Mouse (Mus musculus): ENCODE data around the gene Qpctl. TPM values are rescaled to one million over a fixed set of nuclear protein-coding genes. Genes with fewer than 3 reads are reported as not detected.
"Not testable (repeated sequence)": the region's sequence is repeated elsewhere in the genome, so short reads cannot be mapped to it uniquely, and the experiment has no call there.

The Qpctl gene
- polyA plus RNA-seq, 1 experiment from 2014 or later = 22.5 TPM

GRCm38 (mm10) chr7:19160115-19160514 is 11.0 kb upstream of the Qpctl start:
- H3K9me3 ChIP-seq = no peaks in the 10 kb centered on the region
- H3K9ac ChIP-seq (replicated peaks) = peak overlapping the region; percentile 52; the same call in 1 of the 2 replicates
- peak overlapping the region; percentile 36 for H3K4me3 ChIP-seq (replicated peaks)
- WGBS = 1% methylated on average over 20 of the region's 20 CpGs
- H3K4me1 ChIP-seq (replicated peaks) = peaks cover 39% of the 10 kb centered on the region
- H3K27ac ChIP-seq = no peak overlapping the region
- H3K36me3 ChIP-seq = peaks cover 9% of the 10 kb centered on the region
- peak overlapping the region; percentile 57 for H3K4me2 ChIP-seq (replicated peaks)
- peak; percentile 7; the same call in 1 of the 2 replicates for ATAC-seq
- peaks cover 50% of the 10 kb centered on the region for H3K27me3 ChIP-seq

DNA sequence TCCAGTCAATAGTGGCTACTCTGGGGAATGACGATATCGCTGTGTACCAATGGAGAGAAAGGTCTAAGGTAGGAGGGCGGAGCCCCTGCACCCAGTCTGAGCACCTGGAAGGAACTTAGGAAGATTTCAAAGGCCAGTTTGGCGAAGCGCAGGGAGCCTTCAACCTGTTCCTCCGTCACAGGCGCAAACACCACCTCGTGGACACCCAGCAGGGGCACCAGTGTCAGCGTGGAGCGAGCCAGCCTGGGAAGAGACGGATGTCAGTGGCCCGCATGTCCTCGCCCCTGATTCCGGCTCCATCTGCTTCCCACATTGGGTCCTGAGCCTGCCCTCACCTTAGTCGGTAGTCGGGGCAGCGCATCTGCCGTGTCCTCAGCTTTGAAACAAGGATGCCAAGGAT is 10.3 kb upstream of the Qpctl start:
- no peak for ATAC-seq
- no peak overlapping the region; the same call in 1 of the 2 replicates for H3K9ac ChIP-seq (replicated peaks)
- peaks cover 32% of the 10 kb centered on the region for H3K4me1 ChIP-seq (replicated peaks)
- peaks cover 43% of the 10 kb centered on the region for H3K27me3 ChIP-seq
- peak overlapping the region; percentile 57 for H3K4me2 ChIP-seq (replicated peaks)
- no peak overlapping the region for H3K27ac ChIP-seq
- H3K9me3 ChIP-seq = no peaks in the 10 kb centered on the region
- WGBS = 16% methylated on average over 18 of the region's 18 CpGs
- H3K4me3 ChIP-seq (replicated peaks) = no peak overlapping the region
- H3K36me3 ChIP-seq = peaks cover 15% of the 10 kb centered on the region

DNA sequence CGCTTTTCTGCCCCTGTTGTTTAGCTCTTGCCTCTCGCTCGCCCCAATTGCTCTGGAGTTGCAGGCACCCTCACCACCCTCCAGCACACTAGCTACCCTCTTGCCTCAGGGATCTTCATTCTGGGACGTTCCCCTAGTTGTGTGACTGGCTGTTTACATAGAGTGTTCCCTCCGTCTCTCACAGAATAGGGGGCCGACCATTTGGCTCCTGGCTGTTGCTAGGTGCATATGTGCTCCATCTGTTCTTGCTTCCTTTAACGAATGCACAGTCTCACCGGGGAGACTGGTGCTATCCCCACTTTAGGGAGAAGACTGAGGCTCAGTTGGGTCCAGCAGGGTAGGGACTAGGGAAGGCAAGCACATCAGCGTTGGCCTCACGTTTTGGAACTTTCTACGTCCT is 9.5 kb upstream of the Qpctl start:
- no peak overlapping the region for H3K4me3 ChIP-seq (replicated peaks)
- no peak overlapping the region for H3K9ac ChIP-seq (replicated peaks)
- peaks cover 35% of the 10 kb centered on the region for H3K27me3 ChIP-seq
- H3K27ac ChIP-seq = no peak overlapping the region
- H3K36me3 ChIP-seq = peaks cover 21% of the 10 kb centered on the region
- H3K4me1 ChIP-seq (replicated peaks) = peaks cover 25% of the 10 kb centered on the region
- ATAC-seq = no peak
- no peaks in the 10 kb centered on the region for H3K9me3 ChIP-seq
- no peak overlapping the region for H3K4me2 ChIP-seq (replicated peaks)
- WGBS = 69% methylated on average over 11 of the region's 11 CpGs

GRCm38 (mm10) chr7:19157160-19157800 is 8.2 kb upstream of the Qpctl start:
- peaks cover 25% of the 10 kb centered on the region for H3K4me1 ChIP-seq (replicated peaks)
- ATAC-seq = peak; percentile 82
- H3K27me3 ChIP-seq = peaks cover 25% of the 10 kb centered on the region
- peak overlapping the region; percentile 17 for H3K4me3 ChIP-seq (replicated peaks)
- peaks cover 34% of the 10 kb centered on the region for H3K36me3 ChIP-seq
- H3K9me3 ChIP-seq = no peaks in the 10 kb centered on the region
- WGBS = 6% methylated on average over 30 of the region's 30 CpGs
- peak overlapping the region; percentile 49 for H3K4me2 ChIP-seq (replicated peaks)
- H3K9ac ChIP-seq (replicated peaks) = peak overlapping the region; percentile 60
- peak overlapping the region; percentile 80 for H3K27ac ChIP-seq

GRCm38 (mm10) chr7:19155825-19156475 is 6.9 kb upstream of the Qpctl start:
- Histone ChIP-seq H3K9ac (replicated peaks) (no peak overlapping the region), H3K9me3 (no peaks in the 10 kb centered on the region), H3K4me3 (replicated peaks) (no peak overlapping the region), H3K27me3 (peaks cover 24% of the 10 kb centered on the region), H3K4me2 (replicated peaks) (no peak overlapping the region), H3K36me3 (peaks cover 47% of the 10 kb centered on the region), H3K4me1 (replicated peaks) (peaks cover 29% of the 10 kb centered on the region), H3K27ac (no peak overlapping the region)
- no peak for ATAC-seq
- 66% methylated on average over 13 of the region's 13 CpGs for WGBS

DNA sequence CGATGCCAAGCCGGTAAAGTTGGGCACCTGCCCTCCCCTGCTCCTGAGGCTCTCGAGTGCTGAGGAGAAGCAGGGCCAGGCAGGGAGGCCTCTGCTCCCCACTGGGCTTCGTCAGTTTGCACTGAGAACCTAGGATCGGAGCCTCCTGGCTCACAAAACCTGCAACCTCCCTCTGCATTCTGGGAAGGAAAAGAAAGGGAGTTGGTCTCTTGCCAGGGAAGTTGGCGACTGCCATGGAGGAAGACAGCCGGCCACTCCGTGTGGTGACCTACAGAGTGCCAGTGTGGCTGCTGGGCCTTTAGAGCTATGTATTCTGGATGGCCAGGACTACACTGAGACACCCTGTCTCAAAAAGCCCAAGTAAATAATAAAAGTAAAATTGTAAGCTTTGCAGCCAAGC is 5.7 kb upstream of the Qpctl start:
- Histone ChIP-seq H3K4me2 (replicated peaks) (no peak overlapping the region), H3K9me3 (no peaks in the 10 kb centered on the region), H3K4me3 (replicated peaks) (no peak overlapping the region), H3K36me3 (peaks cover 47% of the 10 kb centered on the region), H3K9ac (replicated peaks) (no peak overlapping the region), H3K27me3 (peaks cover 13% of the 10 kb centered on the region), H3K27ac (no peak overlapping the region), H3K4me1 (replicated peaks) (peaks cover 32% of the 10 kb centered on the region)
- ATAC-seq = no peak
- WGBS = 83% methylated on average over 8 of the region's 8 CpGs

- not testable (repeated sequence) for H3K9me3 ChIP-seq, ATAC-seq, H3K27ac ChIP-seq, H3K27me3 ChIP-seq
- Histone ChIP-seq H3K9ac (replicated peaks) (peak overlapping the region; percentile 71; the same call in 1 of the 2 replicates), H3K4me3 (replicated peaks) (peak overlapping the region; percentile 65; the same call in 1 of the 2 replicates), H3K4me2 (replicated peaks) (peak overlapping the region; percentile 83), H3K36me3 (peaks cover 47% of the 10 kb centered on the region), H3K4me1 (replicated peaks) (peaks cover 30% of the 10 kb centered on the region)
- 93% methylated on average over 10 of the region's 10 CpGs for WGBS
Observed at GRCm38 (mm10) chr7:19151121-19151520, 2.0 kb upstream of the Qpctl start.

- peak within 1 kb of the TSS; percentile 65 for H3K4me3 ChIP-seq (replicated peaks)
- H3K9me3 ChIP-seq = no peaks in the 10 kb centered on the region
- ATAC-seq = peak; percentile 89
- peak within 1 kb of the TSS; percentile 83 for H3K4me2 ChIP-seq (replicated peaks)
- H3K27ac ChIP-seq = peak within 1 kb of the TSS; percentile 87
- peak within 1 kb of the TSS; percentile 71 for H3K9ac ChIP-seq (replicated peaks)
- H3K36me3 ChIP-seq = peaks cover 34% of the 10 kb centered on the region
- peaks cover 30% of the 10 kb centered on the region for H3K4me1 ChIP-seq (replicated peaks)
- WGBS = under 1% methylated on average over 24 of the region's 24 CpGs
- H3K27me3 ChIP-seq = no peaks in the 10 kb centered on the region
Observed at GRCm38 (mm10) chr7:19149626-19150025, 535 bp upstream of the Qpctl start, which contains the start of gene Snrpd2. Snrpd2 (plus strand) TSS chr7:19149722.

GRCm38 (mm10) chr7:19148180-19148874 is 764 bp downstream of the Qpctl start:
- 14% methylated on average over 20 of the region's 20 CpGs for WGBS

GRCm38 (mm10) chr7:19147497-19148045 is 1.5 kb downstream of the Qpctl start:
- no peak for ATAC-seq
- Histone ChIP-seq H3K4me1 (replicated peaks) (peaks cover 30% of the 10 kb centered on the region), H3K27me3 (no peaks in the 10 kb centered on the region), H3K9ac (replicated peaks) (no peak overlapping the region), H3K4me3 (replicated peaks) (peak overlapping the region; percentile 65; the same call in 1 of the 2 replicates), H3K27ac (no peak overlapping the region), H3K36me3 (peaks cover 22% of the 10 kb centered on the region), H3K4me2 (replicated peaks) (peak overlapping the region; percentile 83), H3K9me3 (no peaks in the 10 kb centered on the region)
- WGBS = 63% methylated on average over 6 of the region's 6 CpGs

More at GRCm38 (mm10) chr7:19148180-19148874, 764 bp downstream of the Qpctl start:
- no peaks in the 10 kb centered on the region for H3K27me3 ChIP-seq
- H3K9me3 ChIP-seq = no peaks in the 10 kb centered on the region
- H3K36me3 ChIP-seq = peaks cover 23% of the 10 kb centered on the region
- peak overlapping the region; percentile 87 for H3K27ac ChIP-seq
- peaks cover 30% of the 10 kb centered on the region for H3K4me1 ChIP-seq (replicated peaks)
- peak overlapping the region; percentile 65 for H3K4me3 ChIP-seq (replicated peaks)
- peak overlapping the region; percentile 66 for H3K9ac ChIP-seq (replicated peaks)
- peak overlapping the region; percentile 83 for H3K4me2 ChIP-seq (replicated peaks)
- ATAC-seq = no peak

GRCm38 (mm10) chr7:19146793-19147192 is 2.3 kb downstream of the Qpctl start:
- WGBS = 92% methylated on average over 10 of the region's 10 CpGs
- H3K9me3 ChIP-seq = no peaks in the 10 kb centered on the region
- H3K9ac ChIP-seq (replicated peaks) = 0 out of 2 replicates have a peak overlapping the region, but pooled peaks have one; percentile 5
- peaks cover 30% of the 10 kb centered on the region for H3K4me1 ChIP-seq (replicated peaks)
- H3K27ac ChIP-seq = no peak overlapping the region
- no peak overlapping the region for H3K4me2 ChIP-seq (replicated peaks)
- H3K36me3 ChIP-seq = peaks cover 22% of the 10 kb centered on the region
- no peaks in the 10 kb centered on the region for H3K27me3 ChIP-seq
- no peak overlapping the region for H3K4me3 ChIP-seq (replicated peaks)
- no peak for ATAC-seq
